Mouse (Mus musculus) gonadal fat pad, adult 2 months (tissue): ENCODE measurements around the gene Cd274. TPM values are rescaled to one million over a fixed set of nuclear protein-coding genes. Genes with fewer than 3 reads are reported as not detected.
A peak's percentile ranks its signal among the peaks of the same experiment; 100 is the strongest.
"Not testable (repeated sequence)": the region's sequence is repeated elsewhere in the genome, so short reads cannot be mapped to it uniquely, and the experiment has no call there.

Experiments
- DNase-seq: peaks from one replicate; pipeline ENCODE4 v3.0.0-alpha.2; 2012; ENCODE audit warnings: low read depth
- polyA plus RNA-seq: library from polyadenylated mRNA; depleted of rRNA; stranded (reverse); fragments of >200 nt; gene quantifications from 2 replicates; pipeline ENCODE4 v1.2.3, GENCODE M21; 2012

The Cd274 gene
- polyA plus RNA-seq, 1 experiment = 7.4 TPM

GRCm38 (mm10) chr19:29394721-29395120 lies 27.5 kb downstream of the Cd274 start:
- no peak for DNase-seq

DNA sequence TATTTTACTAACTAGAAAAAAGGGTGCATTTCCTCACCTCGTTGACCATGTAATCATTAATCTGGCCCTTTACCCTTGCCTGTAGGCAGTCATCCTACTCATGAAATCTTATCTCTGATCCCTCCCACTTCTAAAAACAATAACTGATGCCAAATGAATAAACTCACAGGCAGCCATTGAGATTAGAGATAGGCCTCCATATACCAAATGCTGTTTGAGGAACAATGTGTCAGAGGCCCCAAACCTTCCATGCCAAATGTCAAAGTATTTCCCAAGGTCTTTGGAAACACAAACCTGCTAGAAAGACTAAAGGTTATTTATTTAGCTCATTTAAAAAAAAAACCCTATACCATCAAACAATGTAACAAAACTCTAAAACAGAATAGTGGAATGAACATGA lies 29.1 kb downstream of the Cd274 start:
- peak; percentile 85 for DNase-seq

DNA sequence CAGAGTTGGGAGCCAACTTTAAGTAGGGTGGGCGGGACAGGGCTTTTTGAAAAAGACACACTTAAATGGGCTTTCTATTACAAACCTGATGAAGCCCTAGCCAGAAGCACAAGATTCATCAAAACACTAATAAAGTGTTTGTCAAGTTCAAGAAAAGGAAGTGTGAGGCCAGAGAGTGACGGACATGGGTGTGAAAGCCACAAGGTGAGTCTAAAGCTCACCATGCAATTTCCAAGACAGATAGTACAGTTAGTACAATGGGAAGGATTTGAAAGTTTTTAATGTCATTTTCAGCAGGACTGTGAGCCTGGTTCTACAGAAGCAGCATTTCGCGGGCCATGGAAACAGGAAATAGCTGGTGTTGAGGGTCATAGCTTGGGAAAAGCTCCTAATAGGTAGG lies 32.5 kb downstream of the Cd274 start:
- no peak for DNase-seq

- DNase-seq = no peak
Observed at GRCm38 (mm10) chr19:29400466-29400865, 33.2 kb downstream of the Cd274 start.

DNA sequence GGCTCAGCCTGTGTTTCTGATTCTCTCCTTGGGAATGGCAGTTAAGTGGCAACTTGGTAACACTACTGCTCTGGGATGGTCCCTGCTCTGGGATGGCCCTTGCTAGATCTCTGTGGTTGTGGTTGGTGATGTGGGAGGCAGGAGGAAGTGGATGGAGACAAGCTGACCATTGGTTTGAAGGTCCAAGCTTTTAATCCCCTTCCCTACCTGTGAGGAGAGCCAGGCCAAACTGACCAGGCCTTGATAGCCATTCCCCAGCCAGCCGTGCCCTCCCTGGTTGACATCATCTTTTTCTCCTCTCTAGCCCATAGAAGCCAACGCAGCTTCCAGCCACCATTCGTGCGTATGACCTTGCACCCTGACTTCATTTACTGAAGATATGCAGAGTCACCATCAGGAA lies 35.4 kb downstream of the Cd274 start:
- DNase-seq = no peak

- DNase-seq = no peak
Observed at GRCm38 (mm10) chr19:29403251-29403650, 36.0 kb downstream of the Cd274 start.

GRCm38 (mm10) chr19:29405388-29405787 lies 38.1 kb downstream of the Cd274 start:
- DNase-seq = no peak

DNA sequence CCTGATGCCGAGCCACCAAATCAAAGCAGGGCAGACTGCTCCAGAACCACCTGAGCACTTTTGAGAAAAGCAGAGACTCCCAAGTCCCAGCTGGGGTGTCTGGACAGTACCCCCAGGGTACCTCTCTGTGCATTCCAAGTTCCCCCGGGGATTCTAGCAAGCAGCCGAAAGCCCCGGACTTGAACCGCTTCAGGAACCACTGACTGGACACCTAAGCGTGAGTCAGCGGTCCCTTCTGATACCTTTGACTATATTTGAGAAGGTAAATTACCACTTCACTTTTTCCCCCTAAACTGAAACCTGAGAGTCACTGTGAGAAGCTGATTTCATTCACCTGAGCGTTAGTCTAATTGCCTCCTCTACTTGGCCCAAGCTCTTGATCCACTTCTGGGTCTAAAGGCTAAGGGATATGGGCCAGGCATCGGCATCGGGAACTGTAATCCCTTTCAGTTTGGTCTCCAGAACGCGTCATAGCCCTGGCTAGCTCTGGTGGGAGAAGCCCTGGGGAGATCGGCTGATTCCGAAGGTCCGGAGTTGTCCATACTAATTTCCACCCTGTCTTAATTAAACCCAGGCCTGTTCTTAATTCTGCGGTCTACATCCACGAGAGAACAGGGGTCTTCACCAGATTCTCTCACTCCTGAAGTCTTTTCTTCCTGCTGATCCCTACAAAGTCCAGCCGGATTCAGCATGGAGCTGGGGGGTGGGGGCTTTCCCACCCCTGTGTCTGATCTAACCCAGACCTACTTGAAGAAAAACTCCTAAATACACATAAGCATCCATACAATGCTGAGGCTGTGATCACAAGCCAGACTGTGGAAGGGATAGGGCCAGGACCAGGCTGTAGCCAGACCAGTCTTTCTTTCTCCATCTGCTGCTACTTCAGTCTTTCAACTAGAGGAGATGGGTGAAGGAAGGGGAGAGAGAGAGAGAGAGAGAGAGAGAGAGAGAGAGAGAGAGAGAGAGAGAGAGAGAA lies 39.1 kb downstream of the Cd274 start:
- DNase-seq = no peak

DNA sequence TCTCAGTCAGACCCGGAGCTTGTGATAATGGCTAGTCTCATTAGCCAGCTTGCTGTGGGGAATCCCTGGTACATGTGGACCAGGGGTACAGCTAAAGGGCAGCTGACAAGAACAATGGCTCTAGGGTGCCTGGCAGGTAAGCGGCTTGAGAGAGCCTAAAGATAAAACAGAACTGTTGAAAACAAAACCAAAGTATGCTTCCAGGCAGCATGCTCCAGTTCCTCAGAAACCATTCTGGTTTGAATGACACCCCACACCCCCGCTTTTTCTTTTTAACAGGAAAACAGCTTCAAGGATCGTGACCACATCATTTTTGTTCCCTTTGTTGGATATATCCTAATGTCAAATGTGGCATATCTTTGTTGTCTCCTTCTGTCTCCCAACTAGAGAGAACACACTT lies 43.4 kb downstream of the Cd274 start, which contains the start of gene Pdcd1lg2:
TSS of gene Pdcd1lg2 (plus strand) at position 301 of the 400 bp plus-strand sequence.
- no peak for DNase-seq

DNA sequence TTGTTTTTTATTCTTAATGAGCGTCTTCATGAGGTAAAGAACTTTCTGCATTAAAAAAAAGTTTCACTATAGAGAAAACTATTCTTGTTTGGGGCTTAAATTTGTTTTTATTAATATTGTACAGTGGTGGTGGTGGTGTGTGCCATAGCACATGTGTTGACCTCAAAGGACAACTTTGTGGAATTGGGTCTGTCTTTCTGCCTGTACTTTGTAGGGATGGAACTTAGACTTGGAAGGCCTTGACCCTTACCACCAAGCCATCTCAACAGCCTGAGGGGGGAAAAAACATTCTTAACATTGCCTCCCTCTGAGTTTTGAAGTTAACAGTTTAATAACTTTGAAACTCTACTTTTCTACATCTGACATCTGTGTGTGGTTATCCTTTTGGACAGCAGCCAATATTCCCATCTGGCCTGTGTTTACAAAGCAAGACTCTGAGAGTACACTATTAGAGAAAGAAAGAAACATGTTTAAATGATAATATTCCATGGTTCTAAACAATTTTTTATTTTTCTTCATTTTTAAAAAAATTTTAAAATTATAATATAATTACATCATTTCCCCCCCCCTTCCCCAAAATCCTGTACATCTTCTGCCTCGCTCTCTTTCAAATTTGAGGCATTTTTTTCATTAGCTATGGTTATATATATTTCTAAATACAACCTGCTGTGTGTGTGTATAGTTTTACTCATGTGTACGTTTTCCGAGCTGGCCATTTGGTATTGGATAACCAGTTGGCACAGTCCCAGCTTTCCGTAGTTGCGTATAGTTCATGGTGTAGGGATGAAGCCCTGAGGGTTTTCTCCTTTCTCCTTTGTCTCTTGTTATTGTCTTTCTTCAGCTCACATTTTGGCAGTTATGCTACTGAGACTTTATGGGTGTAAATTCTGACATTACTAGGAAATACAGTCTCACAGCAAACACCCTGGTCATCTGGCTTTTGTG lies 45.5 kb downstream of the Cd274 start:
- no peak for DNase-seq

DNA sequence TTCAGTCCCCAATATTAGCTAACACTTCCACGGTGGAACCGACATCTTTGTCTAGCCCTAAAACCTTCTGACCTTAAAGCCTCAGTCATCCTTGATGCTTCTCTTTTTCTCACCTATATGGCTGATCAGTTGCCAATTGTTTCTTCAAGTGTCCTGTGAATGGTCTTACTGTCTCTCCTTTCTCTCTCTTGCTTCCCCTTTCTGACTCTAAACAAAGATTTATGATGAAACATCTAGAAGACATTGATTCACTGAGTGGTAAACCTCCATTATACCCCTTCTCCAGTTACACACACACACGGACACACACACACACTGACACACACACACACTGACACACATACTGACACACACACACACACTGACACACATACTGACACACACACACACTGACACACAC lies 47.3 kb downstream of the Cd274 start:
- no peak for DNase-seq

DNA sequence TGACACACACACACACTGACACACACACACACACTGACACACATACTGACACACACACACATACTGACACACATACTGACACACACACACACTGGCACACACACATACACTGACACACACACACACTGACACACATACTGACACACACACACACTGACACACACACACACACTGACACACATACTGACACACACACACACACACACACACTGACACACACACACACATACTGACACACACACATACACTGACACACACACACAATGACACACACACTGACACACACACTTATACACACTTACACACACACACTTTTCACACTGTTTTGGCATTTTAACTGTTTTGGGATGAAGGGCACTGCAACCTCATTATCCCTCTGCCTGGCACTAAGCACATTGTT lies 47.7 kb downstream of the Cd274 start:
- not testable (repeated sequence) for DNase-seq

DNA sequence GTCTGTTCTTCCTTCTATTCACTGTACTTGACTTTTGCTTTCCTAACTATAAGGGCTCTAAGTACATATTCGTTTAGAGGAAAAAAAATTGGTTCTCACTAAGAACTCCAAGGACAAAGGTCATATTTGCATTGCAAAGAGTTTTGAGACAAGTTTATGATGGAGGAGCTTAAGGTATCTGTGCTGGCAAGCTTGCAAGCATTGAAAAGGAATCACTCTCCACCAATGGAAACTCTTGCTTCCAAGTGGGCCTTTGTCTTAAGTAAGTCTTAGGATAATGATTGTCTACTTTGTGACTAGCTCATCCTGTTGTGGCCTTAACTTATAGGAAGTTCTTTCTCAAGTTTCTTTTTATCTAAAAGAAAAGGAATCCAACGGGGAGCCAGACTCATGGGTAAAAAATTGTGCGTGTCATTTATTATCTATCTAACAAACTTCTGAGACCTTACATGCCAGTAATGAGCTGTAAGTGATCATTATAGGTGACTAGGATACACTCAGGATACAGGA lies 49.2 kb downstream of the Cd274 start:
- DNase-seq = no peak

DNA sequence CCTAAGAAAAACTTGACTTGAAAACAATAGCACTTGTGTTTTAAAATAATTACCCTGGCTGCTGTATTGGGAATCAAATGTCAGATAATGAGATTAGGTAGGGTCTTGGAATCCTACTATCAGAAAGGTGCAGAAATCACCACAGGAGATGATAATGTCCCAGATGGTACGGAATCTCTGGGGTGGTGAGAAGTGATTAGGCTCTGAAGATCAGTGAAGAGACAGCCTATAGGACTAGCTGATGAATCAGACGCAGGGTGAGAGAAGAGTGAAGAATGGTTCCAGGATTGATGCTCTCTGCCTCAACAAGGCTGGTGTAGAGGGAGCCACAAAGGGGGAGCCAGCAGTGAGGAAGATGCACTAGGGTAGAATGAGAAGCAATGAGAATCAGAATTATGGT lies 49.9 kb downstream of the Cd274 start:
- no peak for DNase-seq

DNA sequence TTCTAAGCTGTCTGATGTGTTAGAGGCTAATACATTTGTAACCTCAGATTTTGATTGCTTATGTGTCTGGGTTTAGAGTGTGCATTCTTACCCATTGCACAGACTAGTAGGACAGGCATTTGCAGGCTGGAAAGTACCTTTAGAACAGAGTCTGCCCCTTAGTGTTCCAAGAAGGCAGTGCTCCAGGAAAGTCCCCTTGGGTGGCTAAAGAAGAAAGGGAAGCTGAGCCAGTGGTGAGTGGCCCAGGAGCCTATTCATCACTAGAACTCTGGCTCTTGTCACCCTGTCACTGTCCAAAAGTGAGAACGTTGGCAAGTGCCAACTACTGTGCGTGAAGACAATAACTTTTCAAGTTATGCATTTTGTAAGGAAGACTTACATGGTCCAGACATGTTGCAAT lies 50.6 kb downstream of the Cd274 start:
- DNase-seq = no peak

DNA sequence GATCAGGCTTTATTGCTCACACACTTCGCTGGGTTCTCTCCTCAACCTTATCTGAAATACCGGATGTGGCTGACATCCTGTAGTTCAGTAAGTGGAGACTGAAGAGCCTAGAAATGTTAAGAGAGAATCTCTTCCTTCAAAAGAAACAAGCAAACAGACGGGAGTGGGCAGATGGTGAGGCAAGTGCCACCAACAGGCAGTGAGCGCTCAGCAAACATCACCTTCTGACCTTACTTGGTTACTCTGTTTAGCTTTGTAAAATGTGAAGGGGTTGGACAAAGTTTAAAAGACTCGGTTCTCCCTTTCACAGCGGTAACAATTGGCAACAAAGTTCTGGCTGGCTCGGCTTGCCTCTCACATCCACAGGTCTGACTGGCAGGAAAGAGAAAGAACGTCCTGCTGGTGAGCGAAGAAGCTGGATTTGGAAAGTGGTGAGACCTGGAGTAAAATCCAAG lies 51.4 kb downstream of the Cd274 start:
- DNase-seq = no peak

DNA sequence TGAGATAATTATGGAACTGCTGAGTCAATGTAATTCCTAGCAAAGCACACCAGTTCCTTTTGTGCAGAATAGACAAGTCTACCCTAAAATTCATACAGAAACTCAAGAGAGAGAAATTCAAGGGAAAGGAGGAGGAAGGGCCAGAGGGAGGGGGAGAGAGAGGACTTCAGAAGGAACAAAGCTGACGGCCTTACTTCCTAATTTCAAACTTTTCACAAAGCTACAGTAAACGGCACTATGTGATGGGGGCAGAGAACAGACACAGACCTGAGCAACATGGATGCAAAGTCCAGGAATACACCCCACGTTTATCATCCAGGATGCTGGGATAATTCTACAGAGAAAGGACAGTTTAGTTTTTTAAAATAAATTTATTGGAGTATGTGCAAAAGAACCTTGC lies 52.3 kb downstream of the Cd274 start:
- DNase-seq = no peak

GRCm38 (mm10) chr19:29419946-29420345 lies 52.7 kb downstream of the Cd274 start:
- no peak for DNase-seq

- DNase-seq = no peak
Observed at GRCm38 (mm10) chr19:29420397-29420796, 53.1 kb downstream of the Cd274 start.

GRCm38 (mm10) chr19:29422013-29422645 lies 54.9 kb downstream of the Cd274 start:
- DNase-seq = no peak

- no peak for DNase-seq
Observed at GRCm38 (mm10) chr19:29422796-29423195, 55.5 kb downstream of the Cd274 start.

GRCm38 (mm10) chr19:29430516-29430915 lies 63.3 kb downstream of the Cd274 start:
- no peak for DNase-seq
